Mouse (Mus musculus) hindbrain, embryonic 10.5 days (tissue): ENCODE results near the gene Pdxp. TPM values are rescaled to one million over a fixed set of nuclear protein-coding genes. Genes with fewer than 3 reads are reported as not detected.

Experiments used
- DNase-seq: peaks from one replicate; pipeline ENCODE4 v3.0.0-alpha.2; 2017; ENCODE audit warnings: low spot score
- H3K27ac ChIP-seq: fragments of 300-500 bp; sonication (generic); 2 replicates; pipeline ENCODE4 v1.5.1; 2016; ENCODE audit warnings: mild to moderate bottlenecking, moderate library complexity
- H3K27me3 ChIP-seq: fragments of 300-500 bp; sonication (generic); 2 replicates; pipeline ENCODE4 v1.6.1; 2016; ENCODE audit warnings: mild to moderate bottlenecking; ENCODE audit not compliant: poor library complexity, insufficient read depth, severe bottlenecking
- H3K36me3 ChIP-seq: fragments of 300-500 bp; sonication (generic); 2 replicates; pipeline ENCODE4 v1.6.1; 2016; ENCODE audit warnings: mild to moderate bottlenecking, moderate library complexity
- H3K4me1 ChIP-seq: fragments of 300-500 bp; sonication (generic); replicated peaks from 2 replicates; pipeline ENCODE4 v1.6.1; 2016; ENCODE audit warnings: mild to moderate bottlenecking
- H3K4me3 ChIP-seq: fragments of 300-500 bp; sonication (generic); 2 replicates; pipeline ENCODE4 v1.5.1; 2016; ENCODE audit warnings: mild to moderate bottlenecking, moderate library complexity
- H3K9me3 ChIP-seq: fragments of 300-500 bp; sonication (generic); 2 replicates; pipeline ENCODE4 v1.6.1; 2016; ENCODE audit warnings: mild to moderate bottlenecking, moderate library complexity
- WGBS: fragments of 180-500 bp; shearing (Covaris S2); methylation state at CpG from one replicate; pipeline ENCODE4 v1.1.7; 2016; 5-methylcytosine and 5-hydroxymethylcytosine counted together
- polyA plus RNA-seq: library from polyadenylated mRNA; unstranded; fragments of >200 nt; fragmentation: Nextera tagmentation; extraction: Ambion mirVana; gene quantifications from 2 replicates; pipeline ENCODE4 v1.2.1, GENCODE M21; 2016

The Pdxp gene
- polyA plus RNA-seq, 1 experiment from 2014 or later: 33.9 TPM

DNA sequence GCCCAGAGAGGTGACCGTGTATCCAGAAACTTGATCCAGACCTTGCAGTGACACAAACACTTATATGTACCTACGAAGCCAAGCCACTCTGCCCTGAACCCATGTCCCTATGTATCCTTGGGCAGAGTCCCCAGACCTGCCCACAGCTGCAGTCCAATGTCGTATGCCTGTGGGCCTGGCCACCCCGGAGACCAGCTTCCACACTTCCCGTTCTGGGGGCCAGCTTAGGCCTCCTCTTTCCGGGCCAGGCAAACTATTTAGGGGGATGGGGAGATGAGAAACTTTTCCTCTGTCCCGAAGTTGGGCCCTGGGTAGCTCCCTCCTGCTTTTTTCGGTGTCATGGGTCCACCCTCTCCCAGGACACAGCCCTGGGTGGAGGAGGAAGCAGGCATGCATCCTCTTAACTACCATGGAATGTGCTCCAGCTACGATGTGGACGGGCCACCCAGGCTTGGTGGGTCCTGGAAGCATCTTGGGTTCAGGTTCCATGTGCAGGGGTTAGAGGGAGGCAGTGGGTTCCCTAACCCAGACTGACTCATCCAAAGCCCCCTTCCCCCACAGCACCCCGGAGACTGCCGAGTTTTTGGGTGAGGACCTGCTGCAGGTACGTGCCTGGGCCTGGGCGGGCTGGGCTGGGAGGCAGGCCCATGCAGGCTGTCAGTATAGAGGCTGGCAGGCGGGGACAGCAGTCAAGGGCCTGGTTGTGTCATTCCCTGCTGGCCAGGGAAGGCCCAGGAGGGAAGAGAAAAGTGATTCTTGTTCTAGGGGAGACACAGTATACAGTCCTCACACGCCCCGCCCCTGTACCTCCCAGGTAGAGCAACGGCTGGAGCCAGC lies 12.9 kb upstream of the Pdxp start:
- Histone ChIP-seq H3K9me3 (no peaks in the 10 kb centered on the region), H3K27me3 (peaks cover 19% of the 10 kb centered on the region), H3K4me1 (peaks cover 59% of the 10 kb centered on the region), H3K27ac (peak overlapping the region; percentile 86), H3K36me3 (peaks cover 22% of the 10 kb centered on the region), H3K4me3 (peak overlapping the region; percentile 72)
- 13% methylated on average over 18 of the region's 18 CpGs for WGBS
- no peak for DNase-seq

DNA sequence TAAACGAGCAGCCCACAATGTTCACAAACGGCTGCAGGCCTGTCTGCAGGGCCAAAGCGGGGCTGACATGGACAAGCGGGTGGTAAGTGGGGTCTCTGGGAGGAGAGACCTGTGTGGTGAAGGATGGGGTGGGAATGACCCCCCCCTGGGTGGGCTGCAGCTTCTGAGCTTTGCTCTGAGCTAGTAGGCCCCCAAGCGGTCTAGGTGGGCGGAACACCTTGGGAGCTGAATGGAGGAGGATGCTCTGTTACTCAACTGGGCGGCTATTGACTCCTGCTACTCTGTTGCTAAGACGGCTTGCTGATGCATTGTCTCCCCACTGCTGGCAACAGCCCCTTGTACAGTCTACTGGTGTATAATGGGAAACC lies 12.3 kb upstream of the Pdxp start:
- Histone ChIP-seq H3K27ac (peak overlapping the region; percentile 86), H3K4me3 (peak overlapping the region; percentile 72), H3K4me1 (peaks cover 53% of the 10 kb centered on the region), H3K27me3 (peaks cover 19% of the 10 kb centered on the region), H3K36me3 (peaks cover 27% of the 10 kb centered on the region), H3K9me3 (no peaks in the 10 kb centered on the region)
- DNase-seq: no peak
- WGBS: 27% methylated on average over 8 of the region's 8 CpGs

DNA sequence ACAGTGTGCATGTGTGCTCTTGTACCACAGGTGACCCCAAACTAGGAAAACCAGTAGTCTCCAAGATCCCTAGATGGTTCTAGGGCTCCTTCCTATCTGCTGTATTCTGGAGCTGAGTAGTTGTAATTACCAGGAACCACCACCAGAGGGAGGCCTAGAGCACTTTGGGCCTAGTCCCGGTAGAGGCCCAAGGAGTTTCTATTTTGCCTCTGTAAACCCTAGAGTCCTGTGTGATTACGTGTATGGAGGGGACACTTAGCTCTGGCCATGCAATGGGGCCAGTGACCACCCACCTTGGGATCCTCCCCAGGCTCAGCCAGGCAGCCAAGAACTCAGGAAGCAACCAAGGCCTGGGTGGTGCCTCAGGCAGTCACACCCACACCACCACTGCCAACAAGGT lies 10.5 kb upstream of the Pdxp start:
- peaks cover 39% of the 10 kb centered on the region for H3K4me1 ChIP-seq
- 0 out of 2 replicates have a peak overlapping the region, but pooled peaks have one; percentile 64 for H3K27ac ChIP-seq
- peaks cover 19% of the 10 kb centered on the region for H3K27me3 ChIP-seq
- H3K9me3 ChIP-seq: no peaks in the 10 kb centered on the region
- peak; percentile 80 for DNase-seq
- H3K36me3 ChIP-seq: peaks cover 42% of the 10 kb centered on the region
- H3K4me3 ChIP-seq: 0 out of 2 replicates have a peak overlapping the region, but pooled peaks have one; percentile 7
- 12% methylated on average over 2 of the region's 2 CpGs for WGBS

GRCm38 (mm10) chr15:78908399-78908798 lies 5.3 kb upstream of the Pdxp start:
- Histone ChIP-seq H3K4me3 (no peak overlapping the region), H3K9me3 (no peaks in the 10 kb centered on the region), H3K4me1 (peaks cover 11% of the 10 kb centered on the region; the same call in 1 of the 2 replicates), H3K27ac (no peak overlapping the region), H3K36me3 (peaks cover 50% of the 10 kb centered on the region), H3K27me3 (no peaks in the 10 kb centered on the region)
- WGBS: 88% methylated on average over 7 of the region's 7 CpGs
- no peak for DNase-seq

GRCm38 (mm10) chr15:78908982-78909381 lies 4.7 kb upstream of the Pdxp start:
- Histone ChIP-seq H3K27me3 (no peaks in the 10 kb centered on the region), H3K36me3 (peaks cover 46% of the 10 kb centered on the region)
- 90% methylated on average over 8 of the region's 8 CpGs for WGBS

DNA sequence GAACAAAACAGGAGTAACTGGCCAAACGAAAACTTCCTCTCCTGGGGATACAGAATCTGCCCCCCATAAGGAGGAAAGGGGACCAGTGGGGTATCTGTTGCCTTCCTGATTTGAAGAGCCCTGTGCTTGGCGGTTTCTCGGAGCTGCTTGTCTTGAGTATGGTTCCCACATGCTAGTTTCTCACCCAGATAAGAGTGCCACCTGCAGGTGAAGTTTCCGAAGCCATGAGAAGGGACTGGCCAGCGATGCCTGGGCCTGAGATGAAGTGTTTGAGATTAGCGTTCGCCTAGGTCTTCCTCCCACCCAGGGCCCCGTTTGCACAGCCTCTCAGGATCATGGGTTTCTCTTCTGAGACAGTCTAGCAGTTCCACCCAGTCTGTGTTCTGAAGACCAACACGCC lies 1.7 kb upstream of the Pdxp start:
- Histone ChIP-seq H3K27ac (no peak overlapping the region), H3K4me3 (no peak overlapping the region), H3K9me3 (no peaks in the 10 kb centered on the region), H3K27me3 (no peaks in the 10 kb centered on the region; the same call in 1 of the 2 replicates), H3K4me1 (peaks cover 43% of the 10 kb centered on the region), H3K36me3 (peaks cover 33% of the 10 kb centered on the region)
- peak; percentile 45 for DNase-seq
- WGBS: 36% methylated on average over 9 of the region's 9 CpGs

More at GRCm38 (mm10) chr15:78908982-78909381, 4.7 kb upstream of the Pdxp start:
- Histone ChIP-seq H3K4me3 (no peak overlapping the region), H3K9me3 (no peaks in the 10 kb centered on the region), H3K4me1 (peaks cover 13% of the 10 kb centered on the region), H3K27ac (no peak overlapping the region)
- no peak for DNase-seq

DNA sequence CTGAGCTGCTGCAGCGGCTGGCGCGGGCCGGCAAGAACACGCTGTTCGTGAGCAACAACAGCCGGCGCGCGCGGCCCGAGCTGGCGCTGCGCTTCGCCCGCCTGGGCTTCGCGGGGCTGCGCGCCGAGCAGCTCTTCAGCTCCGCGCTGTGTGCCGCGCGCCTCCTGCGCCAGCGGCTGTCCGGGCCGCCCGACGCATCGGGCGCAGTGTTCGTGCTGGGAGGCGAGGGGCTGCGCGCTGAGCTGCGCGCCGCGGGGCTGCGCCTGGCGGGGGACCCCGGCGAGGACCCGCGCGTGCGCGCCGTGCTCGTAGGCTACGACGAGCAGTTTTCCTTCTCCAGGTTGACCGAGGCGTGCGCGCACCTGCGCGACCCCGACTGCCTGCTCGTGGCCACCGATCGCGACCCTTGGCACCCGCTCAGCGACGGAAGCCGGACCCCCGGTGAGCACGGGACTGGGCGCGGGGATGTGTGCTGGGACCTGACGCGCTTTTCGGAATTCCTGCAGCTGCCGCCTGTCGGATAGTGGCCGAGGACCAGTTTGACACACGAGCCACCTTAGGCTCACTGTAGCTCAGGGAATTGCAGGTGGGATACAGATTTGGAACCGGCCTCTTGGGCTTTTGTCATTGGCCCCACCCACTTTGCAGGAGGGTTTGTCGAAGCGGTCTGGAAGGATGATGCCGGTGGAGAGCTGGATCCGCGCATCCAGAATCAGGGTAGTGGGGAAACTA lies 538 bp downstream of the Pdxp start:
- Histone ChIP-seq H3K27me3 (no peaks in the 10 kb centered on the region; the same call in 1 of the 2 replicates), H3K4me1 (peaks cover 47% of the 10 kb centered on the region), H3K9me3 (no peaks in the 10 kb centered on the region), H3K27ac (peak overlapping the region; percentile 96), H3K4me3 (peak overlapping the region; percentile 90), H3K36me3 (peaks cover 37% of the 10 kb centered on the region)
- DNase-seq: peak; percentile 51
- WGBS: under 1% methylated on average over 87 of the region's 87 CpGs

DNA sequence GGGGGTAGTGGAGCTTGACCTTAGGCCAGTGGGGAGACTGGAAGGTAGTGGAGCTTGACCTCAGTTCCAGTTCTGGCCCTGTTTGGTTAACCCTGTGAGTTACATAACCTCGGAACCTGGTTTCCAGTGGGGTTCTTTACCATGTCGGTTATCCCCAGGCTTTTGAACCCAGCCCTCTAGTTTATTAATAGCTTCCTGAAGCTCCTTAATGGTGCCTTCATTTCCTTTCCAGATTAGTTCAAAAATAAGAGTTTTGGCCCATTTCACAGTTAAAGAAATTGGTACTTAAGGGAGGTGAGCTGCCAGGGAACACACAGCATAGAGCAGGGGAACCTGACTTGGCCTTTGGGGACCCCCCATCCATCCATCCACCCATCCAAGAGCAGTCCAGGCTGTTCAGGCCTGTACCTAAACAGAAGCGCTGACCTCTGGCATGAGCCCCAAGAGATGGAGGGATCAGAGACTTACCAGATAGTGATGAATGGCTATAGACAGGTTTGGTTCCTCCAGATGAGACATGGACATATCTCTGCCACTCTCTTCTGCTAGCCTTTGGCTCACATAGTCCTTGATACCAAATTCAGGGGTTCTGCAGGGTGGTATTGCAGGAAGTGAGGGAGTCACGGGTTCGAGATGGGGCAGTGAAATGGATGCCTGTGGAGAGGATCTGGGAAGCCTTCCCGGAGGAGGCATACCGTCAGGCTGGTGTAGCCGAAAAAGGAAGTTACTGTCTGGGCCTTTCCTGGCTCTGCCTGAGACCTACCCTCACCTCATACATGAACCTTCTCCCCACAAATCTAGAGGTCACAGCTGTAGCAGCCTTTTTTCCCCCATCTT lies 1.3 kb downstream of the Pdxp start:
- Histone ChIP-seq H3K4me3 (peak overlapping the region; percentile 90), H3K36me3 (peaks cover 45% of the 10 kb centered on the region), H3K27ac (peak overlapping the region; percentile 96), H3K27me3 (no peaks in the 10 kb centered on the region; the same call in 1 of the 2 replicates), H3K4me1 (peaks cover 47% of the 10 kb centered on the region), H3K9me3 (no peaks in the 10 kb centered on the region)
- no peak for DNase-seq
- WGBS: 48% methylated on average over 8 of the region's 8 CpGs

DNA sequence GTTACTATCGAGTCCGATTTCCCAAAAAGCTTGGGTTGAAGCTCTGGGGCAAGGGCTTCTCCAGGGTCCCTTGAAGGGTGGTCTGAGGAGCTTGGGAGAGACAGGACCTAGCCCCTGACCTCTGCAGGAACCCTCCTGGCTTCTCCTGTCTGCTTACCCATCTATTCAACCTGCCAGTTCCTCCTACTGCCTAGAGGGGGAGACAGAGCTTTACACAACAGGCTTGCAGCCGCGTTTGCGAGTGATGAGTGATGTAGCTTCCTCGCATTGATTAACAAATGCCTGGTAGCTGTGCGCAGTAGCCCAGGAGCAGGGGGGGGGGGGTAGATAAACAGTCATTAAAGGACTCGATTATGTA lies 1.9 kb downstream of the Pdxp start:
- DNase-seq: peak; percentile 73
- Histone ChIP-seq H3K27ac (peak overlapping the region; percentile 37; the same call in 1 of the 2 replicates), H3K27me3 (no peaks in the 10 kb centered on the region; the same call in 1 of the 2 replicates), H3K4me1 (peaks cover 47% of the 10 kb centered on the region), H3K4me3 (peak overlapping the region; percentile 90), H3K36me3 (peaks cover 47% of the 10 kb centered on the region), H3K9me3 (no peaks in the 10 kb centered on the region)
- 5% methylated on average over 8 of the region's 8 CpGs for WGBS

DNA sequence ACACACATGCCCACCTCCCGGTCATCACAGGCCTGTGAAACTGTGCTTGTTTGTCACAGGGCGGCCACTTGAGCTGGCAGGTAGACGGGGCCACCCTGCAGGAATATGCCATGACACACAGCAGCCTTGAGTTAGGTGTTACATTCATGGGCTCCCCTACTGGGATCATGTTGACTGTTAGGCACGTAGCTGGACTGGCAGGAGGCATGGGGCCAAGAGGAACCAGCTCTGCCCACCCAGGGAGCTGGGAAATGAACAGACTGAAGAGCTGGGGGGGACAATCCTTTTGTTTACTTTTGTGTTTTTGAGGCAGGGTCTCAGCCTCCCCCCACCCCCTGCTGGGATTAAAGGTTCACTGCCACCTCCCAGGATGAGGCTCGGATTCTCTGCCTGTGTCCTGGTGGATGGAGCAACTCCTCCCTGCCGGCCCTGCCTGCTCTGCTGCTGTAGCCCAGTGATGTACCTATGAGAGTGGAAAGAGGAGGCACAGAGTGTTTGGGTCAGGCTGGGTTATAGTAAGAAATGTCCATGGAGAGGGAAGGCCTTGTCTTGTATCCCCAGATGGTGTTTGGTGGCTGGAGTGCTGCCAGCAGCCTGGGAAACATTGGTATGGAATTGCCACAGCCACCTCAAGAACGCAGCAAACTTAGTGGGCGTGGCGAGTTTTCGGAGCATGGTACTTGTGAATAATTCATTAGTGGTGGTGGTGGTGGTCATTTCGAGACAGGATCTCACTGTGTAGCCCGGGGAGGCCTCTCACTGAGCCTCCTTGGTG lies 2.5 kb downstream of the Pdxp start:
- no peaks in the 10 kb centered on the region; the same call in 1 of the 2 replicates for H3K27me3 ChIP-seq
- peak overlapping the region; percentile 90 for H3K4me3 ChIP-seq
- WGBS: 52% methylated on average over 12 of the region's 12 CpGs
- DNase-seq: no peak
- H3K9me3 ChIP-seq: no peaks in the 10 kb centered on the region
- peaks cover 47% of the 10 kb centered on the region for H3K4me1 ChIP-seq
- peak overlapping the region; percentile 67 for H3K27ac ChIP-seq
- H3K36me3 ChIP-seq: peaks cover 43% of the 10 kb centered on the region

GRCm38 (mm10) chr15:78918126-78918525 lies 4.4 kb downstream of the Pdxp start:
- Histone ChIP-seq H3K36me3 (peaks cover 39% of the 10 kb centered on the region), H3K27ac (0 out of 2 replicates have a peak overlapping the region, but pooled peaks have one; percentile 23), H3K27me3 (no peaks in the 10 kb centered on the region; the same call in 1 of the 2 replicates), H3K4me3 (no peak overlapping the region), H3K9me3 (no peaks in the 10 kb centered on the region), H3K4me1 (peaks cover 41% of the 10 kb centered on the region)
- DNase-seq: no peak
- 94% methylated on average over 23 of the region's 23 CpGs for WGBS

GRCm38 (mm10) chr15:78919914-78920313 lies 6.2 kb downstream of the Pdxp start:
- Histone ChIP-seq H3K27me3 (no peaks in the 10 kb centered on the region; the same call in 1 of the 2 replicates), H3K27ac (no peak overlapping the region), H3K4me1 (peaks cover 34% of the 10 kb centered on the region), H3K36me3 (peaks cover 39% of the 10 kb centered on the region), H3K9me3 (no peaks in the 10 kb centered on the region), H3K4me3 (no peak overlapping the region)
- WGBS: 86% methylated on average over 12 of the region's 12 CpGs
- DNase-seq: no peak
